Mouse (Mus musculus): ENCODE data around the gene Prss42. TPM values are rescaled to one million over a fixed set of nuclear protein-coding genes. Genes with fewer than 3 reads are reported as not detected.

The Prss42 gene
- polyA plus RNA-seq, 1 experiment from 2014 or later, result not detected

DNA sequence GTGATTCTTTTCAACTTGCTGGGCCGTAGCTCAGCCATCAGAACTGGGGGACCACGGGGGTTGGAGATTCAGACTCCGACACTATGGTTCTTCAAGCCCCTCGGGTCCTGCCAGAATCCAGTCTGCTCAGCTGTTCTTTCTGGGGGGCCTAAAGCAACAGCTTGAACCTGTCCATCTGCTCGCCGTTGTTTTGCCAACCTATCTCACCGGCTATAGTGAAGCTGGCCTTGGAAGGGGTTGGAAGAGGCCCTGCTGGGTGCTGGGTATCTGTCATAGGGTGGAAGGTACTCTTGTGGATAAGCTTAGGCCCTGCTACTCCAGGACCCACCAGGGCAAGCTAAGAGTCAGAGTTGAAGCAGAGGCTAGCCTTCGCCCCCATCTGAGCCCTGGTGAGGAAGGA lies 37.1 kb upstream of the Prss42 start:
- Histone ChIP-seq H3K27me3 (ENCODE audit: control insufficient read depth, insufficient read depth, low read length) (no peaks in the 10 kb centered on the region), H3K9me3 (replicated peaks; ENCODE audit: control insufficient read depth, low read length) (no peaks in the 10 kb centered on the region), H3K27ac (ENCODE audit: low read length) (no peak overlapping the region), H3K4me3 (ENCODE audit: low read length) (no peak overlapping the region), H3K36me3 (ENCODE audit: control insufficient read depth, insufficient read depth) (no peaks in the 10 kb centered on the region), H3K4me2 (ENCODE audit: low read depth, low read length) (no peak overlapping the region), H3K9ac (ENCODE audit: low read length) (no peak overlapping the region), H3K4me1 (ENCODE audit: control insufficient read depth, insufficient read depth, low read length) (peaks cover 17% of the 10 kb centered on the region)
- WGBS, result 83% methylated on average over 8 of the region's 8 CpGs
- no peak for ATAC-seq (replicated peaks; ENCODE audit: extremely low read depth, insufficient read depth, low FRiP score)

DNA sequence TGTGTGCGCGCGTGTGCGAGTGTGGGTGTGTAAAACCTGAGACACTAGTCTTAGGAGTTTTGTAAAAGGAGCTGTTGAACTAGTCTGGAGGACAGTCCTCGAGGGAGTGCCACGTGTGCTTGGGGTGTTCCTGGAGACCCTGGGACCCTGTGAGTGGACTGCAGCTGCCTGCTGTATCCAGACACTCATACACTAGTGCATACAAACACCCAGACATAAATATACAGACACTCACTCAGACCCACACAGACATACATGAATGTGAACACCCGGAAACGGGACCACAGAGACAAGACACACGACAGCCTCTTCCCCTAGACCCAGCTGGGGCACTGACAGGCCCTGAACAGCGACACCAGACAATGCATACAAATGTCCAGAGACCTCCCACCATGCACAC lies 35.2 kb upstream of the Prss42 start:
- Histone ChIP-seq H3K4me2 (ENCODE audit: low read depth, low read length) (peak overlapping the region; percentile 72), H3K36me3 (ENCODE audit: control insufficient read depth, insufficient read depth) (peaks cover 9% of the 10 kb centered on the region; the same call in 1 of the 2 replicates), H3K4me3 (ENCODE audit: low read length) (peak overlapping the region; percentile 79), H3K27ac (ENCODE audit: low read length) (peak overlapping the region; percentile 98), H3K27me3 (ENCODE audit: control insufficient read depth, insufficient read depth, low read length) (no peaks in the 10 kb centered on the region), H3K9ac (ENCODE audit: low read length) (peak overlapping the region; percentile 79), H3K4me1 (ENCODE audit: control insufficient read depth, insufficient read depth, low read length) (peaks cover 21% of the 10 kb centered on the region), H3K9me3 (replicated peaks; ENCODE audit: control insufficient read depth, low read length) (no peaks in the 10 kb centered on the region)
- 61% methylated on average over 10 of the region's 10 CpGs for WGBS
- ATAC-seq (replicated peaks; ENCODE audit: extremely low read depth, insufficient read depth, low FRiP score), result no peak

DNA sequence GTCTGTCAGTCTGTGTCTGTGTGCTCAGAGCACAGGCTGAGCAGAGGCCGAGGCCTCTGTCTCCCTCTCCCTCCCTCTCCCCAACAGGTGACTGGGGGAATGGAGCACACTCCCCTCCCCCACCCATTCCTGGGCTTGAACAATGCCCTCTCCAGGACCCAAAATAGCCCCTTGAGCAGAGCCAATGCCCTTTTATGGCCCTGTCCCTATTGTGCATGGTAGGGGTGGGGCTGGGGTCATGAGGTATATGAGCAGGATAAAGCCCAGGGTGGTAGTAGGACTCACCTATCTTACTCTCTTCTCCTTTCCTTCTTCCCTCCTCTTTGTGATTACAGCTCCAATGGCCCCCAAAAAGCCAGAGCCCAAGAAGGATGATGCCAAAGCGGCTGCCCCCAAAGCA lies 34.6 kb upstream of the Prss42 start:
- Histone ChIP-seq H3K27me3 (ENCODE audit: control insufficient read depth, insufficient read depth, low read length) (no peaks in the 10 kb centered on the region), H3K36me3 (ENCODE audit: control insufficient read depth, insufficient read depth) (peaks cover 15% of the 10 kb centered on the region), H3K4me2 (ENCODE audit: low read depth, low read length) (peak overlapping the region; percentile 72), H3K27ac (ENCODE audit: low read length) (peak overlapping the region; percentile 98), H3K9me3 (replicated peaks; ENCODE audit: control insufficient read depth, low read length) (no peaks in the 10 kb centered on the region), H3K4me1 (ENCODE audit: control insufficient read depth, insufficient read depth, low read length) (peaks cover 27% of the 10 kb centered on the region), H3K4me3 (ENCODE audit: low read length) (peak overlapping the region; percentile 79), H3K9ac (ENCODE audit: low read length) (peak overlapping the region; percentile 92)
- 34% methylated on average over 2 of the region's 2 CpGs for WGBS
- peak; percentile 90 for ATAC-seq (replicated peaks; ENCODE audit: extremely low read depth, insufficient read depth, low FRiP score)

DNA sequence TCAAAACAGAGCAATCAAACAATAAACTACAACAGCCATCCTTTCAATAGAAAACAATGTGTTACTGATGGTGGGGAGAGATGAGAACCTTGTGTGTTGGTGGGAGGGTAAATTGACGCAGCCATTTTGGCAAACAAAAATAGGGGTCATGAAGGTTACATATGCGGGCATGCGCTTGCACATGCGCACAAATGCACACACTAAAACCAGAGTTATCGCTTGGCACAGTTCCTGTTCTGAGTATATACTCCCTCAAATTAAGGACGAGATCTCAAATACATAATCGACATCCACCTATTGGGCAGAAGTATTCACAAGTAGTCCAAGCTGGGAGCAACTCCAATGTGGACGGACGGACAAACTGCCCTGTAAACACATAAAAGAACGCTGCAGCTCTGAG lies 25.6 kb upstream of the Prss42 start:
- no peak for ATAC-seq (replicated peaks; ENCODE audit: extremely low read depth, insufficient read depth, low FRiP score)
- H3K27ac ChIP-seq (ENCODE audit: low read length), result no peak overlapping the region
- H3K27me3 ChIP-seq (ENCODE audit: control insufficient read depth, insufficient read depth, low read length), result no peaks in the 10 kb centered on the region
- H3K4me3 ChIP-seq (ENCODE audit: low read length), result no peak overlapping the region
- H3K9me3 ChIP-seq (replicated peaks; ENCODE audit: control insufficient read depth, low read length), result no peaks in the 10 kb centered on the region
- WGBS, result 84% methylated on average over 10 of the region's 10 CpGs
- H3K4me2 ChIP-seq (ENCODE audit: low read depth, low read length), result no peak overlapping the region
- H3K4me1 ChIP-seq (ENCODE audit: control insufficient read depth, insufficient read depth, low read length), result peaks cover 23% of the 10 kb centered on the region
- H3K9ac ChIP-seq (ENCODE audit: low read length), result no peak overlapping the region
- peaks cover 30% of the 10 kb centered on the region for H3K36me3 ChIP-seq (ENCODE audit: control insufficient read depth, insufficient read depth)

DNA sequence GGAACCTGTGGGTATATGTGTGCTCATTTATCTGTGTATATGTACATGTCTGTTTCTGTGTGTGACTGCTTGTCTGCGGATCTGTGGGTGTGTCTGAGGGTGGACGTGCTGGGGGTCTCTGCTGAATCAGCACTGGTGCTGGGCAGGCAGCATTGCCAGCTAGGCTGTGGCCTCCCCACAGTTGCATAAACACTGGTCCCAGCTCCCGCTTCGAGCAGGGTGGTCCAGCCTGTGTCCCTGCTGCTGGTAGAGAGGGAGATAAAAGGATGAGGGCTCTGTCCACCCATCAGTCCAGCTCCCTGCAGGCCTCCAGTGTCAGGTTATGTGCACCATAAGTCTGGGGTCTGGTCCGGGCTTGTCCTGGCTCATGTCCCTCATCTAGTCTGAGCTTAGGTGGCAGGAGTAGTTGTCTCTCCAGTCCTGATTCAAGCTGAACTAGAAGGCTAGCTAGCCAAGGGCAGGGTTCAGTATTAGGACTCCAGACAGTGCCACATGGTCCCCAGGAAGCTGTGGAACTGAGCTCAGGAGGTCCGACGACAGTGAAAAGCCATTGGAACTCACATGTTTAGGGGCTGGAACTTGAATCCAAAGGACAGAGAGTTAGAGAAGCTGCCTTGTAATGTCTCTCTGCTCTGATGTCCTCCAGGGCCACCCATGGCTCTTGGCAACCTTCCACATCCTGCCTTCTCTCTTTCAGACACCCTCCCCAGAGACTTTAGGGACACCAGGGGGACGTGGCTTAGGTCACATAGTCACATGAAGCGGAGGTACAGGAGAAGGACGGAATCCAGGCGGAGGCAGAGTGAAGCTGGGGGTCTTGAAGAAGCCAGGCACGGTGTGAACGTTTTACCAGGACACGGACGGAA lies 23.3 kb upstream of the Prss42 start:
- ATAC-seq (replicated peaks; ENCODE audit: extremely low read depth, insufficient read depth, low FRiP score), result no peak
- Histone ChIP-seq H3K9me3 (replicated peaks; ENCODE audit: control insufficient read depth, low read length) (no peaks in the 10 kb centered on the region), H3K4me2 (ENCODE audit: low read depth, low read length) (no peak overlapping the region; the same call in 1 of the 2 replicates), H3K4me3 (ENCODE audit: low read length) (no peak overlapping the region), H3K9ac (ENCODE audit: low read length) (0 out of 2 replicates have a peak overlapping the region, but pooled peaks have one; percentile 36), H3K27ac (ENCODE audit: low read length) (peak overlapping the region; percentile 60), H3K27me3 (ENCODE audit: control insufficient read depth, insufficient read depth, low read length) (no peaks in the 10 kb centered on the region), H3K4me1 (ENCODE audit: control insufficient read depth, insufficient read depth, low read length) (peaks cover 13% of the 10 kb centered on the region), H3K36me3 (ENCODE audit: control insufficient read depth, insufficient read depth) (peaks cover 10% of the 10 kb centered on the region)
- WGBS, result 52% methylated on average over 15 of the region's 15 CpGs

DNA sequence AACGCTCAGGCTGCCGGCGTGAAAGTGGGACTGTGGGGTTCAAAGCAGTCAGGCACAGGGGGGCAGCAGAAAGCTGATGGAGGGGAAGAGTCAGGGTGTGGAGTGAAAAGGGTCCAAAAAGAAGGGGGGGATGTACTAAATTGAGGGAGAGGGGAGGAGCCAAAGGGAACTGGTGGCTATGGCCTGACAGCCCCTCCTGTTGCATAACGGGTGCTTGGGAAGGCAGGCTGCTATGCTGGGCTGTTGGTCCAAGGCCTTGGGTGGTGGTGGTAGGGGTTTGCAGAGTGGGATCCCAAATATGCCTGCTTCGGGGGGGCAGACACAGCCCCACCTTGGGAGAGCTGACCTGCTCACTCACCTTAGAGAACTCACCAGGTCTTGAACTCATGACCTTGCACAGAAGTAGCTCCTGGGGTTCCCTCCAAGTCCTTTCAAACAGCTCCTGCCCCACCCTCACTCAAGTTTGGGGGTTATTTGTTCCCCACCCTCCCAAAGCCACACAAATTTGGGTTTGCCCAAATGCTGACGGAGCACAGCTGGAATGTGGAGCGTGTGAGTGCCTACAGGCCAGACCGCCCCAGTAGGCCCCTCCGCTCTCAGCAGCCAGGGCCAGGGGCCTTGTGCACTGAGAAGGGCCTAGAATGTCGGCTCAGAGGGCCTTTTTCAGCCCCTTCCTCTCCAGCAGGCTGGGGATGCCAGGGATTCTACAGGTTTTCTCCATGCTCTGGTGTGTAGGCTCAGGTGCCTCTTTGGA lies 22.5 kb upstream of the Prss42 start:
- H3K27me3 ChIP-seq (ENCODE audit: control insufficient read depth, insufficient read depth, low read length), result no peaks in the 10 kb centered on the region
- ATAC-seq (replicated peaks; ENCODE audit: extremely low read depth, insufficient read depth, low FRiP score), result no peak
- peaks cover 14% of the 10 kb centered on the region for H3K4me1 ChIP-seq (ENCODE audit: control insufficient read depth, insufficient read depth, low read length)
- peaks cover 2% of the 10 kb centered on the region for H3K36me3 ChIP-seq (ENCODE audit: control insufficient read depth, insufficient read depth)
- WGBS, result 54% methylated on average over 10 of the region's 10 CpGs
- H3K4me2 ChIP-seq (ENCODE audit: low read depth, low read length), result peak overlapping the region; percentile 7
- no peak overlapping the region for H3K4me3 ChIP-seq (ENCODE audit: low read length)
- H3K9ac ChIP-seq (ENCODE audit: low read length), result peak overlapping the region; percentile 36; the same call in 1 of the 2 replicates
- no peaks in the 10 kb centered on the region for H3K9me3 ChIP-seq (replicated peaks; ENCODE audit: control insufficient read depth, low read length)
- H3K27ac ChIP-seq (ENCODE audit: low read length), result peak overlapping the region; percentile 60

DNA sequence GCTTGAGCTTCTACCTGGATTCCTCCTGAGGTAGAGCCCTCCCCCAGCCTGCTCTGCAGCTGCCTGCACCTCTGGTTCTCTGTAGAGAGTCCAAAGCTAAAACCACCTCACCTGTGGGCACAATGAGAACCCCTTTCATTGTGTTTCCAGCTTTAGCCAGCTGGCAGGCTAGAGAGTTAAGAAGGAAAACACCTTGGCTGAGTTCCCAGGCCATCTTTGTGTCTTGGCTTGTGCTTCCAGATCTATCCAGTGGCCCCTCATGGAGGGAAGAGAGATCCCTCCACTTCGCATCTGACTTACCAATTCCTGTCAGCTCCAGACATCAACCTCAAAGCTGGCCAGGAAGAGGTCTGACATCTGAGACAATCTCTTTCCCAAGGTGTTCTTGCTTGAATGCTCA lies 19.9 kb upstream of the Prss42 start:
- 61% methylated on average over 1 of the region's 1 CpGs for WGBS

DNA sequence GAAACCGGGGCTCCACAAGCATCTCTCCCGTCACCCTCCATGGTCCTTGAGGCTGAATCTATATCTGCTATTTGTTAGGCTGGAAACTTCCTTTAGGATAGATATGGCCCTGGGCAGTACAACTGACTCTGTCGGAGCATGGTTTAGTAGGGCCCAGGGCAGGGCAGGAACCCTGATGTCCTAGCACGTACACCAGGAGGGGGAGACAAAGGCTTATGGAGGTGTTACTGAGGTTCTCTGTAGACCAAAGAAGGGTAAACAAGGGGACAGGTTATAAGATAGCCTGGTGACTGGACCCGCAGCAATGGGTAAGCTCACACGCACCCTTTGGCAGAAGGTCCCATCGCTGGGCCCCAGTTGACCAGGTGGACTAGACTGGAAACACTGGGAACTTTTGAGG lies 19.4 kb upstream of the Prss42 start:
- no peaks in the 10 kb centered on the region for H3K27me3 ChIP-seq (ENCODE audit: control insufficient read depth, insufficient read depth, low read length)
- H3K27ac ChIP-seq (ENCODE audit: low read length), result no peak overlapping the region
- H3K9me3 ChIP-seq (replicated peaks; ENCODE audit: control insufficient read depth, low read length), result no peaks in the 10 kb centered on the region
- H3K4me1 ChIP-seq (ENCODE audit: control insufficient read depth, insufficient read depth, low read length), result peaks cover 26% of the 10 kb centered on the region
- H3K4me2 ChIP-seq (ENCODE audit: low read depth, low read length), result no peak overlapping the region
- no peak overlapping the region for H3K9ac ChIP-seq (ENCODE audit: low read length)
- ATAC-seq (replicated peaks; ENCODE audit: extremely low read depth, insufficient read depth, low FRiP score), result no peak
- 79% methylated on average over 7 of the region's 7 CpGs for whole genome bisulfite sequencing
- H3K36me3 ChIP-seq (ENCODE audit: control insufficient read depth, insufficient read depth), result no peaks in the 10 kb centered on the region
- H3K4me3 ChIP-seq (ENCODE audit: low read length), result no peak overlapping the region

More for the DNA sequence above, 19.9 kb upstream of the Prss42 start:
- Histone ChIP-seq H3K9me3 (replicated peaks; ENCODE audit: control insufficient read depth, low read length) (no peaks in the 10 kb centered on the region), H3K4me1 (ENCODE audit: control insufficient read depth, insufficient read depth, low read length) (peaks cover 24% of the 10 kb centered on the region), H3K27me3 (ENCODE audit: control insufficient read depth, insufficient read depth, low read length) (no peaks in the 10 kb centered on the region), H3K27ac (ENCODE audit: low read length) (no peak overlapping the region), H3K36me3 (ENCODE audit: control insufficient read depth, insufficient read depth) (no peaks in the 10 kb centered on the region), H3K4me3 (ENCODE audit: low read length) (no peak overlapping the region), H3K9ac (ENCODE audit: low read length) (no peak overlapping the region), H3K4me2 (ENCODE audit: low read depth, low read length) (no peak overlapping the region)
- ATAC-seq (replicated peaks; ENCODE audit: extremely low read depth, insufficient read depth, low FRiP score), result no peak

Data from heart, embryonic 16.5 days (tissue).